Mouse (Mus musculus) lung, postnatal 0 days (tissue): ENCODE results near the gene Edil3.

Experiments used
- CTCF ChIP-seq: IDR thresholded peaks from 2 replicates; pipeline ENCODE4 v1.5.1; 2016; ENCODE audit warnings: antibody characterized with exemption, mild to moderate bottlenecking
- EP300 ChIP-seq: IDR thresholded peaks from 2 replicates; pipeline ENCODE4 v1.6.1; 2016; ENCODE audit warnings: antibody characterized with exemption, mild to moderate bottlenecking, control low read depth

GRCm38 (mm10) chr13:89358407-89358806 is 537.1 kb downstream of the Edil3 start:
- TF ChIP-seq CTCF (no peak), EP300 (no peak)
